Mouse (Mus musculus) E14TG2a.4 (cell line): ENCODE measurements around the gene Cdk18.

ENCODE experiments used
- CTCF ChIP-seq: conservative IDR thresholded peaks from 2 replicates; pipeline ENCODE4 v1.5.1; 2014; ENCODE audit warnings: low read length
- NANOG ChIP-seq: IDR thresholded peaks from 2 replicates; pipeline ENCODE4 v1.6.1; 2014; ENCODE audit warnings: borderline replicate concordance, low read length, mixed read lengths

GRCm38 (mm10) chr1:132168115-132168767 lies 28.8 kb upstream of the Cdk18 start:
- TF ChIP-seq CTCF (no peak), NANOG (no peak)
